Mouse (Mus musculus) lung, postnatal 0 days (tissue): ENCODE measurements around the gene Prkg1.

Experiments used
- CTCF ChIP-seq: IDR thresholded peaks from 2 replicates; pipeline ENCODE4 v1.5.1; 2016; ENCODE audit warnings: antibody characterized with exemption, mild to moderate bottlenecking
- EP300 ChIP-seq: IDR thresholded peaks from 2 replicates; pipeline ENCODE4 v1.6.1; 2016; ENCODE audit warnings: antibody characterized with exemption, mild to moderate bottlenecking, control low read depth

DNA sequence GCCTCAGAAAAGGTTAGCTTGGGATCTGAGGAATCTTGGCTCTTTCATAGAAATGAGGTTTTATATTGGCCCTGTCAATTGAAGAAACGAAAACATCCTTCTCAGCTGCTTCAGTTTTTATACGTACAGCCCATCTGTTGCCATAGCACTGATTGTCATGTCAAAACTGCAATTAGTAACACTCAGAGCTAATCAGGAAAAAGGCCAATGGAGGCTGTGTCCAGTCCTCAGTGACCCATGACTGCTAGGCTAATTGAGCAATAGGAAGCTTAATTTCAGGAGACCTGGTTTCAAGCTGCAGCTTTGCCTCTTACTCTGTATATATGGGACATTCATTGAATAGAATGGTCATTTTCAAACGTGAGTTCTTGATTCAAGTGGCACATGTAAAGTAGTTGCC lies 686.6 kb downstream of the Prkg1 start:
- TF ChIP-seq CTCF: no peak
- no peak for TF ChIP-seq EP300
